Mouse (Mus musculus) megakaryocyte, embryonic 14.5 days (primary cell): ENCODE measurements around the gene H2-M10.4.

ENCODE experiments used
- FLI1 ChIP-seq: IDR thresholded peaks from 2 replicates; pipeline ENCODE4 v1.6.1; 2012; ENCODE audit warnings: low read length, inconsistent platforms, mixed read lengths
- GATA1 ChIP-seq: IDR thresholded peaks from 3 replicates; pipeline ENCODE4 v1.6.1; 2012; ENCODE audit warnings: mixed read lengths, low read length, inconsistent platforms, borderline replicate concordance

DNA sequence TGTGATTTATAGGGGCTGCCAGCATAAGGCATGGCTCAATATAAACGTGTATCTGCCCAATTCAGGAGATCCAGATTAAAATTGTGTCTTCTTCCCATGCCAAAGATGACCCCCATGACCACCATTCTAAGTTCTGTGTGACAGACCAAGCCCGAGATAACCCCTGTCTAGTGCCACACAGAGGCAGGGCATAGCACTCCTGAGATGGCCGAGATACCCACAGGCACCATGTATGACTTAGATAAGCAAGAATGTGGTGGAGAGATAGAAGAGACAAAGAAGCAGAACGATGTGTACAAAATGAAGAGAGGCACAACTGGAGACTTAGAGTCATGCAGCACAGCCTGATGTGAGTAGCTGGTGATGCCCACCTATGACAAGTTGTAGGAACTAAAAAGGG, 5.9 kb downstream of the H2-M10.4 start:
- TF ChIP-seq GATA1 (no peak), FLI1 (no peak)
